Mouse (Mus musculus) embryonic facial prominence, embryonic 14.5 days (tissue): ENCODE measurements around the gene Rin2. TPM values are rescaled to one million over a fixed set of nuclear protein-coding genes. Genes with fewer than 3 reads are reported as not detected.
A peak's percentile ranks its signal among the peaks of the same experiment; 100 is the strongest.
"Not testable (repeated sequence)": the region's sequence is repeated elsewhere in the genome, so short reads cannot be mapped to it uniquely, and the experiment has no call there.

Experiments
- ATAC-seq: fragments of 200-750 bp; cut with Nextera tagmentation; 2 replicates; pipeline ENCODE4 v1.8.0; 2017; ENCODE audit warnings: low read depth, moderate number of reproducible peaks, moderate TSS enrichment
- DNase-seq: peaks from one replicate; pipeline ENCODE4 v3.0.0-alpha.2; 2015; ENCODE audit warnings: low spot score
- H3K27ac ChIP-seq: fragments of 300-500 bp; sonication (generic); replicated peaks from 2 replicates; pipeline ENCODE4 v1.5.1; 2014; ENCODE audit warnings: low read depth, mild to moderate bottlenecking, low read length, moderate library complexity
- H3K27me3 ChIP-seq: fragments of 300-500 bp; sonication (generic); replicated peaks from 2 replicates; pipeline ENCODE4 v1.6.1; 2014; ENCODE audit warnings: low read length; ENCODE audit not compliant: control insufficient read depth, insufficient read depth
- H3K36me3 ChIP-seq: fragments of 300-500 bp; sonication (generic); 2 replicates; pipeline ENCODE4 v1.6.1; 2014; ENCODE audit warnings: low read length, mixed read lengths; ENCODE audit not compliant: control insufficient read depth, insufficient read depth
- H3K4me1 ChIP-seq: fragments of 300-500 bp; sonication (generic); 2 replicates; pipeline ENCODE4 v1.6.1; 2014; ENCODE audit warnings: antibody characterized with exemption, low read length; ENCODE audit not compliant: control insufficient read depth, insufficient read depth
- H3K4me2 ChIP-seq: fragments of 300-500 bp; sonication (generic); 2 replicates; pipeline ENCODE4 v1.6.1; 2014; ENCODE audit warnings: low read depth, mild to moderate bottlenecking, low read length, moderate library complexity, mixed read lengths
- H3K4me3 ChIP-seq: fragments of 300-500 bp; sonication (generic); 2 replicates; pipeline ENCODE4 v1.5.1; 2014; ENCODE audit warnings: low read depth, mild to moderate bottlenecking, low read length
- H3K9ac ChIP-seq: fragments of 300-500 bp; sonication (generic); 2 replicates; pipeline ENCODE4 v1.6.1; 2014; ENCODE audit warnings: low read depth, mild to moderate bottlenecking, low read length, moderate library complexity, mixed read lengths
- H3K9me3 ChIP-seq: fragments of 300-500 bp; sonication (generic); 2 replicates; pipeline ENCODE4 v1.6.1; 2016; ENCODE audit warnings: low read length; ENCODE audit not compliant: control insufficient read depth
- WGBS: fragments of 180-500 bp; shearing (Covaris S2); extraction: QIAGEN DNeasy Blood & Tissue Kit; methylation state at CpG from one replicate; pipeline ENCODE4 v1.1.7; 2014; 5-methylcytosine and 5-hydroxymethylcytosine counted together
- polyA plus RNA-seq: library from polyadenylated mRNA; unstranded; fragments of >200 nt; fragmentation: Nextera tagmentation; extraction: Ambion mirVana; gene quantifications from 2 replicates; pipeline ENCODE4 v1.2.1, GENCODE M21; 2014

Gene Rin2
- polyA plus RNA-seq, 1 experiment from 2014 or later = 33.0 TPM

DNA sequence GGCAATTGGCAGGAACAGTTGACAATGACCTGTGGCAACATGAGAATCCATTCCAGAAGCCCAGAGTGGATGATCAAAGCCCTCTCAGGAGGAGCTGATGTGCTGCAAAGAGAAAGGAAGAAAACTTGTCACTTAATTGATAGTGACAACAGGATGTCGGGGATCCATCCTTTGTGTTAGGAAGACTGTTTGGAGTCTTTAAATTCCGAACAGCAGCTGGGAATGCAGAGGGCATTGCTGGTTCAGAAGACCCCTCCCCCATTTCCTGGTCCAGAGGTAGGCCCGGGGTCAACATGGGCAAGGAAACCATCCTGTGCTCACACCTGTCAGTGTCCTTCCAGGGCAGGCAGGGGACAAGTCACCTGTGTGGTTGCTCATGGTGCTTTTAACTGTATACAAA, 37.0 kb downstream of the Rin2 start:
- H3K4me3 ChIP-seq = no peak overlapping the region
- H3K9me3 ChIP-seq = no peaks in the 10 kb centered on the region
- peak; percentile 10 for DNase-seq
- no peak overlapping the region for H3K4me2 ChIP-seq
- 27% methylated on average over 3 of the region's 3 CpGs for WGBS
- ATAC-seq = no peak
- H3K27ac ChIP-seq = no peak overlapping the region
- no peaks in the 10 kb centered on the region for H3K27me3 ChIP-seq
- peaks cover 7% of the 10 kb centered on the region; the same call in 1 of the 2 replicates for H3K36me3 ChIP-seq
- no peak overlapping the region for H3K9ac ChIP-seq
- no peaks in the 10 kb centered on the region for H3K4me1 ChIP-seq

DNA sequence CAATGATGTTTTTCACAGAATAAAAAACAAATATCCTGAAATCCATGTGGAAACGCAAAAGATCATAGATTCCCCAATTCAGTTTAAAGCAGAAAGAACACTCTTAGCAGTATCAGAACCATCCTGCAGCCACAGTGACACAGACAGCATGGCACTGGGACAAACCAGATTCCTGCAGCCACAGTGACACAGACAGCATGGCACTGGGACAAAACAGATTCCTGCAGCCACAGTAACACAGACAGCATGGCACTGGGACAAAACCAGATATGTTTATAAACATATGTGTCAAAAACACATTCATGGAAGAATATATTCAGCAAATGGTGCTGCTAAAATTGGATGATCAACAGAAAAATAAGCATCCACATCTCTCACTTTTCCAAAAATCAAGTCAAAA, 42.5 kb downstream of the Rin2 start:
- WGBS = 95% methylated on average over 1 of the region's 1 CpGs
- no peak for DNase-seq

DNA sequence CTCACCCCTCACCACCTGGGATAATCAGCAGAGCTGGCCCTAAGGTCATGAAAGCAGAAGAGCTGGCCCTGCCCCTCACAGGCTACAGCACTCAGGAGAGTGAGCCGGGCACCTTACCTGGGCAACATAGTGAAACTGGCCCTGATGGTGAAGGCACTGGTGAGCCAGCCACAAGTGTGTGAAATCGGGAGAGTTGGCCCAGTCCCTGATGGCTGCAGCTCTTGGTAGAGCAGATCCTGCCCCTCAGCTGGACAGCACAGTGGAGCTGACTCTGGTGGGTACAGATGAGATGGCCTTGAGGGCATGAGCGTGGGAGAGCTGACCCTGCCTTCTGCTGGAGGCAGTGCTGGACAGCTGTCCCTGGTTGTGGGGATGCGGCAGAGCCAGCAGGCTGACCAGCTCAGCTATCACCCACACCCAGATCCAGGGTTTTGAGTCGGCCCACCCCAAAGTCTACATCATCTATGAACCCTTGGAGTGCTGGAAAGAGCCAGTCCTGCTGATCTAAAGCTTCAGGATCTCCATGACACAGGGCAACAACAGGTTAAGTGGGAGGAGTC, 43.7 kb downstream of the Rin2 start:
- no peaks in the 10 kb centered on the region for H3K4me1 ChIP-seq
- no peaks in the 10 kb centered on the region for H3K27me3 ChIP-seq
- H3K9me3 ChIP-seq = no peaks in the 10 kb centered on the region
- H3K4me2 ChIP-seq = no peak overlapping the region
- H3K9ac ChIP-seq = no peak overlapping the region
- no peak overlapping the region for H3K4me3 ChIP-seq
- 69% methylated on average over 4 of the region's 5 CpGs for WGBS
- no peak for DNase-seq
- no peak overlapping the region for H3K27ac ChIP-seq
- no peak for ATAC-seq
- peaks cover 7% of the 10 kb centered on the region; the same call in 1 of the 2 replicates for H3K36me3 ChIP-seq

More for the DNA sequence above, 42.5 kb downstream of the Rin2 start:
- Histone ChIP-seq H3K27me3 (no peaks in the 10 kb centered on the region), H3K27ac (no peak overlapping the region), H3K9ac (no peak overlapping the region), H3K4me3 (no peak overlapping the region), H3K4me1 (no peaks in the 10 kb centered on the region), H3K36me3 (peaks cover 7% of the 10 kb centered on the region; the same call in 1 of the 2 replicates), H3K9me3 (no peaks in the 10 kb centered on the region), H3K4me2 (no peak overlapping the region)
- no peak for ATAC-seq

DNA sequence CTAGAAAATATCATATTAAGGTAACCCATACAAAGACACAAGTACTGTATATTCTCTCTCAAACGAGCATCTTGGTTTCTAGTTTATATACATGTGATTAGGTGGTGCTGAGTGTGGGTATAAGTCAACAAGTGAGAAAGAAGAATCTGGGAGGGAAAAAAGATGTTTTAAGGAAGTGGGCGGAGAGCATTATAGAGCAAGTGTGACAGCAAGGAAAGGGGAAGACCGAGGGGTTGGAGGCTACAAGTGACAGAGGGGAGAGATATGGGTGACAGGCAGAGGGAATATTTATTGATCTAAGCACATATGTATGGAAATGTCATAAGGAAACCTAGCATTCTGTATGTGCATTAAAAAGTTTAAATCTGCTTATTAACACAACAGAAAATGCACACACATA, 45.1 kb downstream of the Rin2 start:
- no peaks in the 10 kb centered on the region for H3K4me1 ChIP-seq
- 62% methylated on average over 3 of the region's 3 CpGs for WGBS
- H3K27me3 ChIP-seq = no peaks in the 10 kb centered on the region
- DNase-seq (no peak), ATAC-seq (no peak)
- H3K27ac ChIP-seq = no peak overlapping the region
- H3K4me2 ChIP-seq = no peak overlapping the region
- no peaks in the 10 kb centered on the region for H3K9me3 ChIP-seq
- no peaks in the 10 kb centered on the region for H3K36me3 ChIP-seq
- H3K4me3 ChIP-seq = no peak overlapping the region
- no peak overlapping the region for H3K9ac ChIP-seq

DNA sequence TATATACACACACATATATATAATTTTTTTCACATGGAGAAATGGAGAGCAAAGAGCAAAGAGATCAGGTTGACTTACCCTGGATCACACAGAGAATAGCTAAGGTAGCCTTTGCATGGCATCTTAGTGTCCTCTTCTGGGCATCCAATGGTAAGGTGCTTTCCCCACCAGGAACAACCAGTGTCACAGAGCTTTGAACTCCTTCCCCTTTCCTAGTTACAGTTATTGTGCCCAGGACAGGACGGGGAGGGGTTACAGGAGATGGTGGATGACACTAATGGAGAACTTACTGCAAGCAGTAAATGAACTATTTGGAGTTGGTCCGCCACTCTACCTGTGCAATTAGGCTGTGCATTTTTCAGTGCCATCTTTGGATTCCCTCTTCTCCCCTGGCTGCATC, 45.7 kb downstream of the Rin2 start:
- no peak overlapping the region for H3K4me2 ChIP-seq
- DNase-seq = no peak
- no peak overlapping the region for H3K4me3 ChIP-seq
- 83% methylated on average over 2 of the region's 2 CpGs for WGBS
- no peak for ATAC-seq
- no peaks in the 10 kb centered on the region for H3K4me1 ChIP-seq
- no peaks in the 10 kb centered on the region for H3K27me3 ChIP-seq
- H3K27ac ChIP-seq = no peak overlapping the region
- no peak overlapping the region for H3K9ac ChIP-seq
- no peaks in the 10 kb centered on the region for H3K9me3 ChIP-seq
- H3K36me3 ChIP-seq = no peaks in the 10 kb centered on the region

DNA sequence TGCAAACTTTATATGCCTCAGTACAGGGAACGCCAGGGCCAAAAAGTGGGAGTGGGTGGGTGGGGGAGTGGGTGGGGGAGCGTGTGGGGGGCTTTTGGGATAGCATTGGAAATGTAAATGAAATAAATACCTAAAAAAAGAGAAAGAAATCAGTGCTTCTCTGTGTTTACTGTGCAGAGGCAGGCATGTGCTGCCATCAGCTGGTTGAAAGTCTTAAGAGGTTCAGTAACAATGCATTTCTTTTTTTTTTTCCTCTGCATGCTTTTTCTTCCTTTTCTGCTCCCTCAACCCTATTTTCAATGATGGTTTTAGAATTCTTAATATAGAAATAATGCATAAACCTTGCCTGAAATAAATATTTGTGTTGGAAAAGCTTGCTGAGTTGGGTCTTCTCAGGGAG, 47.3 kb downstream of the Rin2 start:
- not testable (repeated sequence) for H3K9ac ChIP-seq, ATAC-seq, H3K4me3 ChIP-seq, H3K27ac ChIP-seq, DNase-seq, H3K36me3 ChIP-seq, H3K9me3 ChIP-seq, H3K4me1 ChIP-seq, H3K27me3 ChIP-seq, H3K4me2 ChIP-seq
- WGBS = 80% methylated on average over 2 of the region's 2 CpGs

DNA sequence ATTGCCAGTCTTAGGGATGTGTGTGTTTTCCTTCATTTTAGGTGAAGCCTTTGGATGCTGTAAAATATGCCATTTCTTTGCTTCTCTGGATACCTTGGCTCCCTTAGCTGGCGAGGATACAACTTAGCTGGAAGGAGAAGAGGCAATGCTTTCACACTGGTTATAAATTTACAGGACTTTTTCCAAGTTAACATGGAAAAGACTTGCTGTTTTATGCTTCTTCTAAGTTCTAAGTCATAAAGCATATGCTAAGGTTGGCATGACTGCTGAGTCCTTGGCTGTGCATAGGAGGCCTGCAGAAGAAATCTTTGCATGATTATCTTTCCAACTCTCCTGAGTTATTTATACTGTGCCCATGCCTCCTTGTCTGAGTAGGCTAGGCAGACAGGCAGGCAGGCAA, 49.3 kb downstream of the Rin2 start:
- no peak overlapping the region for H3K27ac ChIP-seq
- DNase-seq (peak; percentile 13), ATAC-seq (no peak)

DNA sequence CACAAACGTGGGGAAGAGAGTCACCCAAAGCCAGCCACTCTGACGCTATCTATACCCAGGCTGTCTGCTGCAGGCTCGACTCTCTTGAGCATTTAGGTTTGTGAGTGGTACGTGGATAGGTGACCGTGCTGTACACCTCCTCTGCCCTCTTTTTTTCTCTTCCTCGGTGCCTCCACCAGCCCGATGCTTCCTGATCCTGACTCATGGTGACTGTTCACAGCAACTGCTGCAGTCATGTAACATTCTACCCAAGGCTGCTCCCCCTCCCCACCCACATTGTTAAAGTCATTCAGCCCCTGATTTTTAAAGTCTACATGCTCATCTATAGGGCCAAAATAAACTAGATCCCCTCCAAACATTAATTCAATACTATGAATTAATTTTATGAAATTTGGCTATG, 54.4 kb downstream of the Rin2 start:
- H3K4me1 ChIP-seq = no peaks in the 10 kb centered on the region
- DNase-seq (no peak), ATAC-seq (no peak)
- no peak overlapping the region for H3K27ac ChIP-seq
- no peaks in the 10 kb centered on the region for H3K9me3 ChIP-seq
- no peaks in the 10 kb centered on the region for H3K36me3 ChIP-seq
- no peak overlapping the region for H3K9ac ChIP-seq
- H3K27me3 ChIP-seq = no peaks in the 10 kb centered on the region
- H3K4me3 ChIP-seq = no peak overlapping the region
- no peak overlapping the region for H3K4me2 ChIP-seq
- WGBS = 85% methylated on average over 7 of the region's 7 CpGs

More for the DNA sequence above, 49.3 kb downstream of the Rin2 start:
- Histone ChIP-seq H3K4me1 (no peaks in the 10 kb centered on the region), H3K4me3 (no peak overlapping the region), H3K27me3 (no peaks in the 10 kb centered on the region), H3K4me2 (no peak overlapping the region), H3K36me3 (no peaks in the 10 kb centered on the region), H3K9me3 (no peaks in the 10 kb centered on the region), H3K9ac (no peak overlapping the region)
- WGBS = 71% methylated on average over 1 of the region's 1 CpGs

DNA sequence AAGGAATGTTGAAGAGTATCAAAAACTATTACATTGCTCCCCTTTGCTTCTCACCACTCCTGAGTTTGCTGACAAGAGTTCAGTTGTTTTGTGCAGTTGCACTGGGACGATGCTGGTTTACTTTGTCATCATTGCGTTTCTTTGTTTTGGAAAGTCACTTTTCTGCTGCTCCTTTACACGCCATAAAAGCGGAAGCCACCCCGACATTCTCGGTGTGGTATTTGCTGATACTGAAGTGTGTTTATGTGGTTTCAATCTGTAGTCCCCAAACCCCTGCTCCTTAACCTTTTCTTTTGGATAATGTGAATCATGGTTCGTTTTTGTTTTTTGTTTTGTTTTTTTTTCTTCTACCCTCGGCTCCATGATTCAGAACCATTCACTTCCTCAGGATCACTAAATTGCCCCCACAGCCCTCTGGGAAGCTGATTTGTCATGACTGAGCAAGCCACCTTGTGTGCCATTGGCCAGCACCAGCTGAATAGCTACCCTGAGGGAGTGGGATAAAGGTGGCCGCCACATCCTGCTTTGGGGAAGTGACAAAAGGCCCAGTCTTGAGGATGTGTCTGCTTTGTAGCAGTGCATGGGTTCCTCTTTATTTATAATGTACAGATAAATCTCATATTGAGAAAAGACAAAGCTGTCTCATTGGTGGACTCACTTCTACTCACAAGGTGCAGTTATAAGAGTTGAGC, 55.3 kb downstream of the Rin2 start:
- ATAC-seq = no peak
- H3K27ac ChIP-seq = no peak overlapping the region
- H3K9me3 ChIP-seq = no peaks in the 10 kb centered on the region
- H3K4me3 ChIP-seq = no peak overlapping the region
- no peak for DNase-seq
- 72% methylated on average over 9 of the region's 9 CpGs for WGBS
- no peaks in the 10 kb centered on the region for H3K27me3 ChIP-seq
- no peak overlapping the region for H3K9ac ChIP-seq
- no peaks in the 10 kb centered on the region for H3K4me1 ChIP-seq
- no peaks in the 10 kb centered on the region for H3K36me3 ChIP-seq
- no peak overlapping the region for H3K4me2 ChIP-seq
